Mouse (Mus musculus): Measurements from ENCODE around the gene Nrsn2.
A peak's percentile ranks its signal among the peaks of the same experiment; 100 is the strongest.
"Not testable (repeated sequence)": the region's sequence is repeated elsewhere in the genome, so short reads cannot be mapped to it uniquely, and the experiment has no call there.

Nrsn2 gene

GRCm38 (mm10) chr2:152384191-152384590 lies 7.8 kb upstream of the Nrsn2 start:
- no peak for DNase-seq (ENCODE audit: low spot score in 2 of 2)

- DNase-seq (ENCODE audit: low spot score in 2 of 2): no peak
Observed at GRCm38 (mm10) chr2:152375652-152376344, 640 bp downstream of the Nrsn2 start.

- no peak for DNase-seq (ENCODE audit: low spot score in 2 of 2)
Observed at GRCm38 (mm10) chr2:152373547-152373946, 2.9 kb downstream of the Nrsn2 start.

- no peak for DNase-seq (ENCODE audit: low spot score in 2 of 2)
Observed at GRCm38 (mm10) chr2:152372661-152373060, 3.8 kb downstream of the Nrsn2 start.

- no peak for DNase-seq (ENCODE audit: low spot score in 2 of 2)
Observed at GRCm38 (mm10) chr2:152372104-152372503, 4.3 kb downstream of the Nrsn2 start.

- peak in 1 of 2 experiments; percentile 43 for DNase-seq (ENCODE audit: low spot score in 2 of 2)
Observed at GRCm38 (mm10) chr2:152368532-152369140, 7.8 kb downstream of the Nrsn2 start.

- DNase-seq (ENCODE audit: low spot score in 2 of 2): no peak
Observed at GRCm38 (mm10) chr2:152367917-152368316, 8.5 kb downstream of the Nrsn2 start.

GRCm38 (mm10) chr2:152363245-152364147 lies 12.9 kb downstream of the Nrsn2 start:
- DNase-seq (ENCODE audit: low spot score in 2 of 2): peak; percentile 77 to 82

GRCm38 (mm10) chr2:152361193-152361592 lies 15.2 kb downstream of the Nrsn2 start:
- no peak for DNase-seq (ENCODE audit: low spot score in 2 of 2)

- peak; percentile 91 to 95 for DNase-seq (ENCODE audit: low spot score in 2 of 2)
Observed at GRCm38 (mm10) chr2:152360271-152360775, 16.1 kb downstream of the Nrsn2 start.

GRCm38 (mm10) chr2:152359616-152360015 lies 16.8 kb downstream of the Nrsn2 start:
- peak; percentile 22 to 41 for DNase-seq (ENCODE audit: low spot score in 2 of 2)

GRCm38 (mm10) chr2:152358977-152359376 lies 17.5 kb downstream of the Nrsn2 start:
- not testable (repeated sequence) for DNase-seq (ENCODE audit: low spot score in 2 of 2)

GRCm38 (mm10) chr2:152357254-152357653 lies 19.2 kb downstream of the Nrsn2 start:
- DNase-seq (ENCODE audit: low spot score in 2 of 2): no peak

- DNase-seq (ENCODE audit: low spot score in 2 of 2): peak; percentile 60 to 65
Observed at GRCm38 (mm10) chr2:152349842-152350540, 26.4 kb downstream of the Nrsn2 start.

- DNase-seq (ENCODE audit: low spot score in 2 of 2): no peak
Observed at GRCm38 (mm10) chr2:152349205-152349604, 27.2 kb downstream of the Nrsn2 start.

- DNase-seq (ENCODE audit: low spot score in 2 of 2): no peak
Observed at GRCm38 (mm10) chr2:152347722-152348121, 28.7 kb downstream of the Nrsn2 start.

- no peak for DNase-seq (ENCODE audit: low spot score in 2 of 2)
Observed at GRCm38 (mm10) chr2:152346776-152347465, 29.5 kb downstream of the Nrsn2 start.

- DNase-seq (ENCODE audit: low spot score in 2 of 2): no peak
Observed at GRCm38 (mm10) chr2:152345393-152345792, 31.0 kb downstream of the Nrsn2 start.

- DNase-seq (ENCODE audit: low spot score in 2 of 2): no peak
Observed at GRCm38 (mm10) chr2:152344909-152345308, 31.5 kb downstream of the Nrsn2 start.

- DNase-seq (ENCODE audit: low spot score in 2 of 2): peak; percentile 38 to 46
Observed at GRCm38 (mm10) chr2:152344361-152344760, 32.1 kb downstream of the Nrsn2 start.

Measured in heart, adult 9 months (tissue).